8 mouse cellular contexts compared by ENCODE assay signal in the genomic region with DNA sequence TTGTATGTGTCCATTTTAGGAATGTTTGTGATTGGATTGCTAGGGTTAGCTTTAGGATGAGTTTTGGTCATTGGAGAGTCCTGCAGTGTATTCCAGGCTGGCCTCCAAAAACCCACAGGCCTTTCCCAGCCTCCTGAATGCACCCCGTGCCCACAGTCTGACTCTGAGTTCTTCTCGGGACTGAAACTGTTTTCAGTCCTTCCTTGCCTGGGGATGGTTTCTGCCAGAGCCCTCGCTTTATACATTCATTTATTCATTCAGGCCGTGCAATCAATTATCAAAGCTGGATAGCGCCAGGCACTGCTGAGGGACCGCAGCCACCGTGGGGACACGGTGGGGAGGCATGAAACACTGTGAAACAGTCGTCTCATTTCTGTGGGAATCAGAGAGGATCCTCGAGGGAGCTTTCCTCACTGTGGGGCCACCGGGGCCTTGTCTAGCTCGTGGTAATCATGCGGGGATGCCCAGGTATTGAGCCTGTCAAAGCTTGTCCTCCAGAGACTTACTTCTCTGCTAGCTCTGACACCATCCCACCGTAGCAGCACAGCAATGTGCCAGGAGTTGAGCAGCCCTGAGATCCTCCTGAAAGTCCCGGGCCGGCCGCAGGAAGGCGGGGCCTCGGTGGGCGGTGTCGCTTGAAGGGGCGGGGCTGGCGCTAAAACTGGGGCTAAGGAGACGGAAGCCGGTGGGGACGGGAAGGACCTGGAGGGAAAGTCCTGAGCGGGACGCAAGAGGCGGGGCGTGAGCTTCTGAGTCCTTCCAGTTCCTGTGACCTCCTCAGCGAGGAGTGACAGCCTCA. TPM values are rescaled to one million over a fixed set of nuclear protein-coding genes. Genes with fewer than 3 reads are reported as not detected.
DNase-seq lines count a peak whose midpoint lies in the region; ATAC-seq and TF ChIP-seq lines count a peak whose summit lies in the region.

No protein-coding gene starts in this region.

- peak overlapping the region; percentile 52 for H3K4me3 ChIP-seq in embryonic facial prominence, embryonic 12.5 days
- H3K4me3 ChIP-seq in liver, postnatal 0 days (ENCODE audit: low read depth, low read length): peak overlapping the region; percentile 66
- peak overlapping the region; percentile 31 for H3K4me3 ChIP-seq in neural tube, embryonic 12.5 days

- peak; percentile 95 for DNase-seq in 416B (ENCODE audit: low read depth)
- DNase-seq in heart, adult 9 months (ENCODE audit: low spot score in 2 of 2): peak; percentile 95
- DNase-seq in kidney, adult 8-10 months: peak; percentile 95 to 97
- peak; percentile 95 for DNase-seq in liver, postnatal 0 days
- peak; percentile 95 for DNase-seq in testis, postnatal 10 days (ENCODE audit: low spot score)

- WGBS in embryonic facial prominence, embryonic 12.5 days: 2% methylated on average over 31 of the region's 31 CpGs
- WGBS in liver, postnatal 0 days (ENCODE audit: insufficient replicate concordance): 5% methylated on average over 31 of the region's 31 CpGs
- 2% methylated on average over 31 of the region's 31 CpGs for WGBS in neural tube, embryonic 12.5 days

- H3K36me3 ChIP-seq in embryonic facial prominence, embryonic 12.5 days: no peaks in the 10 kb centered on the region
- no peaks in the 10 kb centered on the region for H3K36me3 ChIP-seq in liver, postnatal 0 days (replicated peaks; ENCODE audit: insufficient read depth, low read length)
- H3K36me3 ChIP-seq in neural tube, embryonic 12.5 days: no peaks in the 10 kb centered on the region

- peak overlapping the region; percentile 86 for H3K4me2 ChIP-seq in embryonic facial prominence, embryonic 12.5 days (replicated peaks)
- peak overlapping the region; percentile 92 for H3K4me2 ChIP-seq in liver, postnatal 0 days (ENCODE audit: low read depth, low read length)
- peak overlapping the region; percentile 68 for H3K4me2 ChIP-seq in neural tube, embryonic 12.5 days (replicated peaks)

- H3K4me1 ChIP-seq in embryonic facial prominence, embryonic 12.5 days: peaks cover 21% of the 10 kb centered on the region
- peaks cover 11% of the 10 kb centered on the region for H3K4me1 ChIP-seq in liver, postnatal 0 days (ENCODE audit: insufficient read depth)
- peaks cover 15% of the 10 kb centered on the region for H3K4me1 ChIP-seq in neural tube, embryonic 12.5 days

- TF ChIP-seq CTCF in liver, postnatal 0 days (IDR thresholded peaks at IDR 0.05; ENCODE audit: low read depth): no peak

- H3K27me3 ChIP-seq in embryonic facial prominence, embryonic 12.5 days: peaks cover 12% of the 10 kb centered on the region
- H3K27me3 ChIP-seq in liver, postnatal 0 days (ENCODE audit: insufficient read depth, low read length): 0 out of 2 replicates have a peak, but pooled peaks cover 7% of the 10 kb centered on the region
- H3K27me3 ChIP-seq in neural tube, embryonic 12.5 days (replicated peaks): peaks cover 10% of the 10 kb centered on the region

- TF ChIP-seq EP300 in liver, postnatal 0 days (IDR thresholded peaks at IDR 0.05; ENCODE audit: low read depth): peak; percentile 12; the same call in 1 of the 2 replicates

- H3K9me3 ChIP-seq in embryonic facial prominence, embryonic 12.5 days: no peaks in the 10 kb centered on the region
- no peaks in the 10 kb centered on the region for H3K9me3 ChIP-seq in liver, postnatal 0 days (ENCODE audit: low read length)
- no peaks in the 10 kb centered on the region for H3K9me3 ChIP-seq in neural tube, embryonic 12.5 days

- peak; percentile 98 for ATAC-seq in activated CD4-positive, CD25-positive, alpha-beta regulatory T cell, adult 4 months
- ATAC-seq in embryonic facial prominence, embryonic 12.5 days (ENCODE audit: insufficient number of reproducible peaks, insufficient read depth, low FRiP score, low TSS enrichment): peak; percentile 77
- ATAC-seq in liver, postnatal 0 days: peak; percentile 96
- peak; percentile 88 for ATAC-seq in neural tube, embryonic 12.5 days (ENCODE audit: low FRiP score, low read depth)

- H3K9ac ChIP-seq in embryonic facial prominence, embryonic 12.5 days: peak overlapping the region; percentile 70
- peak overlapping the region; percentile 88 for H3K9ac ChIP-seq in liver, postnatal 0 days (replicated peaks)
- H3K9ac ChIP-seq in neural tube, embryonic 12.5 days: peak overlapping the region; percentile 55

- H3K27ac ChIP-seq in embryonic facial prominence, embryonic 12.5 days: 0 out of 2 replicates have a peak overlapping the region, but pooled peaks have one; percentile 36
- H3K27ac ChIP-seq in liver, postnatal 0 days (ENCODE audit: low read depth): no peak overlapping the region
- H3K27ac ChIP-seq in neural tube, embryonic 12.5 days: no peak overlapping the region

RNA-seq across cellular contexts. Expression of a gene that starts 10.4 kb away (rescaled TPM):
- polyA plus RNA-seq in activated CD4-positive, CD25-positive, alpha-beta regulatory T cell, adult 4 months (2017; shearing (Covaris generic)): 10 to 100 TPM; 79.0 to 82.8 TPM
- polyA plus RNA-seq in embryonic facial prominence, embryonic 12.5 days (2016; fragmentation: Nextera tagmentation; extraction: Ambion mirVana): 56.2 and 57.8 TPM in 2 replicates
- 24.2 and 24.3 TPM in 2 replicates for polyA plus RNA-seq in liver, postnatal 0 days (2015; fragmentation: Nextera tagmentation; extraction: Ambion mirVana)
- polyA plus RNA-seq in neural tube, embryonic 12.5 days (2016; fragmentation: Nextera tagmentation; extraction: Ambion mirVana): 40.0 and 42.1 TPM in 2 replicates

RNA-seq across cellular contexts. Expression of a gene that starts 22.9 kb away (rescaled TPM):
- polyA plus RNA-seq in activated CD4-positive, CD25-positive, alpha-beta regulatory T cell, adult 4 months (2017; shearing (Covaris generic)): 10 to 100 TPM; 67.8 to 87.0 TPM
- polyA plus RNA-seq in embryonic facial prominence, embryonic 12.5 days (2016; fragmentation: Nextera tagmentation; extraction: Ambion mirVana): 52.3 and 59.3 TPM in 2 replicates
- 15.2 and 16.0 TPM in 2 replicates for polyA plus RNA-seq in liver, postnatal 0 days (2015; fragmentation: Nextera tagmentation; extraction: Ambion mirVana)
- 57.5 and 61.1 TPM in 2 replicates for polyA plus RNA-seq in neural tube, embryonic 12.5 days (2016; fragmentation: Nextera tagmentation; extraction: Ambion mirVana)

RNA-seq across cellular contexts. Expression of a gene that starts 49.5 kb away (rescaled TPM):
- 100 to 1,000 TPM; 155 to 180 TPM for polyA plus RNA-seq in activated CD4-positive, CD25-positive, alpha-beta regulatory T cell, adult 4 months (2017; shearing (Covaris generic))
- 169 and 172 TPM in 2 replicates for polyA plus RNA-seq in embryonic facial prominence, embryonic 12.5 days (2016; fragmentation: Nextera tagmentation; extraction: Ambion mirVana)
- 30.2 and 32.5 TPM in 2 replicates for polyA plus RNA-seq in liver, postnatal 0 days (2015; fragmentation: Nextera tagmentation; extraction: Ambion mirVana)
- polyA plus RNA-seq in neural tube, embryonic 12.5 days (2016; fragmentation: Nextera tagmentation; extraction: Ambion mirVana): 160 and 168 TPM in 2 replicates
